Mouse (Mus musculus) megakaryocyte, embryonic 14.5 days (primary cell): ENCODE results near the gene 1700029J07Rik. TPM values are rescaled to one million over a fixed set of nuclear protein-coding genes. Genes with fewer than 3 reads are reported as not detected.

Experiments used
- H3K27me3 ChIP-seq: replicated peaks from 2 replicates; pipeline ENCODE3; 2012; ENCODE audit warnings: inconsistent platforms
- H3K36me3 ChIP-seq: replicated peaks from 2 replicates; pipeline ENCODE3; 2012; ENCODE audit warnings: low read length, inconsistent platforms, mixed read lengths
- H3K4me1 ChIP-seq: 2 replicates; pipeline ENCODE4 v1.6.1; 2012; ENCODE audit warnings: inconsistent platforms
- H3K4me3 ChIP-seq: replicated peaks from 2 replicates; pipeline ENCODE3; 2012; ENCODE audit warnings: moderate library complexity, mild to moderate bottlenecking, inconsistent platforms
- H3K9me3 ChIP-seq: 2 replicates; pipeline ENCODE4 v1.6.1; 2012; ENCODE audit warnings: inconsistent platforms
- FLI1 ChIP-seq: IDR thresholded peaks from 2 replicates; pipeline ENCODE4 v1.6.1; 2012; ENCODE audit warnings: low read length, inconsistent platforms, mixed read lengths
- GATA1 ChIP-seq: IDR thresholded peaks from 3 replicates; pipeline ENCODE4 v1.6.1; 2012; ENCODE audit warnings: mixed read lengths, low read length, inconsistent platforms, borderline replicate concordance
- polyA plus RNA-seq: library from polyadenylated mRNA; stranded (reverse); fragments of >175 nt; gene quantifications from 2 replicates; pipeline ENCODE4 v1.2.3, GENCODE M21; 2012; ENCODE audit warnings: low replicate concordance; ENCODE audit not compliant: insufficient read depth

1700029J07Rik gene
- polyA plus RNA-seq, 1 experiment = 0.75 TPM

DNA sequence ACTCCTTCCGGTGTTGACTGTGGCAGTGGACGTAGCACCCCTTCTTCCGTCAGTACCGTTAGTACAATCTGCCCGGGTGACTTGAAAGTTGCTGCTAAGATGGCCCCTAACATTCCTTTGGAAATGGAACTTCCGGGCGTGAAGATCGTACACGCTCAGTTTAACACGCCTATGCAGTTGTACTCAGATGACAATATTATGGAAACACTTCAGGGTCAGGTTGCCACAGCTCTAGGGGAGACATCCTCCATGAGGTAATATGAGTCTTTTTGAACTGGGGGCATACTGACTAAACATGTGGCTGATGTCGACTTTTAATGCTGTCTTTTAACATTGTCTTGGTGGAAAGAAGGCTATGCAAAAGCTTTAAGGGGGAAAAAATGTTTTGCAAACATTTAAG, 61.3 kb downstream of the 1700029J07Rik start:
- TF ChIP-seq FLI1 (no peak), GATA1 (no peak)
- Histone ChIP-seq H3K36me3 (no peaks in the 10 kb centered on the region), H3K4me1 (no peaks in the 10 kb centered on the region), H3K27me3 (no peaks in the 10 kb centered on the region), H3K9me3 (no peaks in the 10 kb centered on the region), H3K4me3 (no peak overlapping the region)

DNA sequence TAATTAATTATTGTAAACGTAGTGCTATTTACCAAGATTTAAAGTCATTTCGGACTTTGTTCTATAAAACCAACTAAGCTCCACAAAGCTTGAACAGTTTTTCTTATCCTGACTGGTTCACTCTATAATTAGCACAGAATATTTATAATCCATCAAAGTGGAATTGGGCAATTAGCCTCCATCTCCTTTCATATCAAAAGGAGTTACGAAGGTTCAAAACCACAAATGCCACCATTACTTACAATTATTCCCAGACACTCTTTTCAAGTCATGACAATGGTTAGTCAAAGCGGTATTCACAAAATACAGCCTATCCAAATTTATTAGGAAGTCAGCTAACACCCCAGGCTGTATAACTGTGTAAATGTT, 68.8 kb downstream of the 1700029J07Rik start:
- TF ChIP-seq GATA1 (no peak), FLI1 (no peak)
- H3K9me3 ChIP-seq = no peaks in the 10 kb centered on the region
- H3K4me1 ChIP-seq = no peaks in the 10 kb centered on the region
- H3K36me3 ChIP-seq = no peaks in the 10 kb centered on the region
- H3K4me3 ChIP-seq = no peak overlapping the region
- H3K27me3 ChIP-seq = no peaks in the 10 kb centered on the region

DNA sequence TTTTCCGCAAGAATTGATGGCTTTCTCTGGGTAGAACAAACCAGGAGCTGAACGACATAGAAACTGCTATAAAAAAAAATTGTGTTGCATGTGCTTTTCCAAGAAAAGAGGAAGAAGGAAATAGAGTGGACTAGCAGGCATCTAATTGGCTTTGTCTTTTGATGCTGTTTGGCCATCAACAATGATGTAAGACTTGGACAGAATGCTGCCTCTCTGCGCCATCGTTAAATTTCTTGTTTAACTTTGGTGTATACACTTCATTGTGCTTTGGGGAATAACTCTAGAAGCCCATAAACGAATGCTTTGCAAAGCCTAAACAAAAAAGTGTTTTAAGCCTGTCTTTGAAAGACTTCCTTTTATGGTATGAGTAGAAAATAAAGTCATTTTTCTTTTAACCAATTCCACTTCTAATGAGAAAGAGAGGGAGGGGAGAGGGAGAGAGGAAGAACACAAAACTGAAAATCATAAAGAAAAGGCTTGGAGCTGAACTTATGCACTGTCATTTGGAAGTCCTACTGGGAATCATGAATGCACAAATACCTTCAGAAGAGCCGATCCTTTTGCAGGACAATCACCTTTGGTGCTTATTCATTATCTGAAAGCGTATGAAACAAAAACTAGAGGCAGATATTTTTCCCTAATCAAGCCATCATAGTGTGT, 69.3 kb downstream of the 1700029J07Rik start:
- Histone ChIP-seq H3K27me3 (no peaks in the 10 kb centered on the region), H3K4me1 (no peaks in the 10 kb centered on the region), H3K9me3 (no peaks in the 10 kb centered on the region), H3K36me3 (no peaks in the 10 kb centered on the region), H3K4me3 (no peak overlapping the region)
- no peak for TF ChIP-seq FLI1

DNA sequence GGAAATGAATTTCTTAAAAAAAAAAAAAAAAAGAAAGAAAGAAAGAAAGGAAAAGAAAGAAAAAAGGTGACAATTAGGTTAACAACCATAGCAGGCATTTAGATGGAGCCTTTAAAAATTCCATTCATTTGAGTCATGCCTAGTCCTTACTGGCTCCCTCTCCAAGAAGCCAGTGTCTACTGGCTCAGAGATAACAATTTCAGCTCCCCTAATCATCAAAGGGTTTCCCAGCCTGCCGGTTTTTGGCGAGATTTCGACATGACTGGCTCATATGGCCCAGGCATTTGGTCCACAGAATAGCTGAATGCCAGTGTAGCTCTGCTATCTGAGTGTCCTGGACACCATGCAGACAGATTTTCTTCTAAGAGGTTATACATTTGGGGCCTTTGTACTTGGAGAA, 71.4 kb downstream of the 1700029J07Rik start:
- Histone ChIP-seq H3K36me3 (no peaks in the 10 kb centered on the region), H3K4me3 (no peak overlapping the region), H3K27me3 (no peaks in the 10 kb centered on the region), H3K4me1 (no peaks in the 10 kb centered on the region), H3K9me3 (no peaks in the 10 kb centered on the region)
- TF ChIP-seq FLI1 = no peak
- TF ChIP-seq GATA1 = no peak

Other genes with a start within 250 kb of the 1700029J07Rik start
- not detected in 2 replicates for gene Pdlim3, start 89.8 kb downstream of the 1700029J07Rik start, polyA plus RNA-seq
- not detected in 2 replicates for gene Ccdc110, start 40.6 kb downstream of the 1700029J07Rik start, polyA plus RNA-seq
- 2.5 TPM in 1 of 2 replicates, not detected in the other for gene Ufsp2, start 276 bp upstream of the 1700029J07Rik start, polyA plus RNA-seq
- gene Lrp2bp, start 24.1 kb upstream of the 1700029J07Rik start, polyA plus RNA-seq = 0.11 TPM in 1 of 2 replicates, not detected in the other
- gene Ankrd37, start 30.5 kb upstream of the 1700029J07Rik start, polyA plus RNA-seq = 3.6 and 5.2 TPM in 2 replicates
- 0.76 TPM in 1 of 2 replicates, not detected in the other for gene Cfap97, start 176.5 kb upstream of the 1700029J07Rik start, polyA plus RNA-seq
- 15.4 and 16.6 TPM in 2 replicates for gene Snx25, start 176.9 kb upstream of the 1700029J07Rik start, polyA plus RNA-seq
- gene Slc25a4, start 236.0 kb upstream of the 1700029J07Rik start, polyA plus RNA-seq = 25.5 and 45.6 TPM in 2 replicates